Mouse (Mus musculus) c-Kit-negative CD71-positive TER-119-positive erythroid progenitor cells, embryonic 14.5 days (primary cell): ENCODE measurements around the gene Asic2.

ENCODE experiments used
- DNase-seq: peaks from one replicate; pipeline ENCODE4 v3.0.0-alpha.2; 2013; ENCODE audit warnings: low read depth, low spot score

Asic2 gene

GRCm38 (mm10) chr11:81461748-81462147 is 506.5 kb downstream of the Asic2 start:
- DNase-seq: no peak

GRCm38 (mm10) chr11:81454921-81455320 is 513.3 kb downstream of the Asic2 start:
- DNase-seq: no peak

GRCm38 (mm10) chr11:81454111-81454510 is 514.1 kb downstream of the Asic2 start:
- no peak for DNase-seq

GRCm38 (mm10) chr11:81449271-81449705 is 519.0 kb downstream of the Asic2 start:
- DNase-seq: no peak

GRCm38 (mm10) chr11:81446347-81446746 is 521.9 kb downstream of the Asic2 start:
- no peak for DNase-seq

GRCm38 (mm10) chr11:81426857-81427256 is 541.4 kb downstream of the Asic2 start:
- DNase-seq: no peak

GRCm38 (mm10) chr11:81419112-81419511 is 549.1 kb downstream of the Asic2 start:
- no peak for DNase-seq

- no peak for DNase-seq
Observed at GRCm38 (mm10) chr11:81418027-81418426, 550.2 kb downstream of the Asic2 start.

GRCm38 (mm10) chr11:81416319-81416718 is 551.9 kb downstream of the Asic2 start:
- no peak for DNase-seq

GRCm38 (mm10) chr11:81414596-81414995 is 553.7 kb downstream of the Asic2 start:
- no peak for DNase-seq

- no peak for DNase-seq
Observed at GRCm38 (mm10) chr11:81411251-81411650, 557.0 kb downstream of the Asic2 start.

- no peak for DNase-seq
Observed at GRCm38 (mm10) chr11:81405951-81406350, 562.3 kb downstream of the Asic2 start.

GRCm38 (mm10) chr11:81402263-81402662 is 566.0 kb downstream of the Asic2 start:
- no peak for DNase-seq

- no peak for DNase-seq
Observed at GRCm38 (mm10) chr11:81392855-81393254, 575.4 kb downstream of the Asic2 start.

- no peak for DNase-seq
Observed at GRCm38 (mm10) chr11:81386185-81386584, 582.1 kb downstream of the Asic2 start.

- DNase-seq: no peak
Observed at GRCm38 (mm10) chr11:81385547-81385946, 582.7 kb downstream of the Asic2 start.

- peak; percentile 21 for DNase-seq
Observed at GRCm38 (mm10) chr11:81374841-81375240, 593.4 kb downstream of the Asic2 start.

- no peak for DNase-seq
Observed at GRCm38 (mm10) chr11:81374003-81374710, 594.1 kb downstream of the Asic2 start.

- DNase-seq: no peak
Observed at GRCm38 (mm10) chr11:81371545-81371944, 596.7 kb downstream of the Asic2 start.

- no peak for DNase-seq
Observed at GRCm38 (mm10) chr11:81370426-81370810, 597.8 kb downstream of the Asic2 start.

- DNase-seq: no peak
Observed at GRCm38 (mm10) chr11:81369497-81370425, 598.5 kb downstream of the Asic2 start.

- DNase-seq: no peak
Observed at GRCm38 (mm10) chr11:81364442-81364841, 603.8 kb downstream of the Asic2 start.

- DNase-seq: no peak
Observed at GRCm38 (mm10) chr11:81362461-81362860, 605.8 kb downstream of the Asic2 start.
